Mouse (Mus musculus): ENCODE results near the gene Uba6. TPM values are rescaled to one million over a fixed set of nuclear protein-coding genes. Genes with fewer than 3 reads are reported as not detected.

Uba6 gene
- total and polyA plus RNA-seq, 3 experiments, result 15.2 to 27.3 (median 15.6) TPM

GRCm38 (mm10) chr5:86069121-86069520 lies 103.5 kb downstream of the Uba6 start:
- dilution Hi-C loops (cut with MboI; ENCODE audit: extremely low pct_ligation_motif_present, extremely low pct_unique_long_range_greater_than_20kb, low sequenced_read_pairs), result no loop called here
- Histone ChIP-seq H3K9ac (ENCODE audit: insufficient read depth, low read depth) (no peak overlapping the region), H3K36me3 (replicated peaks in 1 of 2; ENCODE audit: control insufficient read depth in 1 of 2, insufficient read depth in 1 of 2, low read length in 1 of 2) (no peaks in the 10 kb centered on the region), H3K27ac (ENCODE audit: insufficient read depth, low read depth) (no peak overlapping the region), H3K4me2 (ENCODE audit: insufficient read depth, low read depth, poor library complexity, severe bottlenecking) (no peak overlapping the region), H3K27me3 (replicated peaks) (no peaks in the 10 kb centered on the region), H3K9me3 (replicated peaks; ENCODE audit: low read length) (no peaks in the 10 kb centered on the region), H3K79me2 (replicated peaks; ENCODE audit: control insufficient read depth, extremely low read depth, insufficient read depth, poor library complexity, severe bottlenecking) (peaks cover 5% of the 10 kb centered on the region), H3K4me3 (replicated peaks in 1 of 3; ENCODE audit: low read depth in 2 of 3, low read length in 2 of 3, poor library complexity in 1 of 3) (no peak overlapping the region), H3K4me1 (ENCODE audit: control insufficient read depth in 1 of 2, insufficient read depth in 2 of 2) (peaks cover 4 to 8% of the 10 kb centered on the region in 2 experiments; a peak in 2 of 4 replicates)
- in situ Hi-C loops (cut with MboI; ENCODE audit: low pct_ligation_motif_present, low pct_unique_long_range_greater_than_20kb, low sequenced_read_pairs), result loop anchor here (5.0 kb wide), 1 partner anchor 108 kb away; no protein-coding TSS in a partner anchor
- TF ChIP-seq JUND (conservative IDR thresholded peaks at IDR 0.05; ENCODE audit: low read depth, low read length) (no peak), PAX5 (IDR thresholded peaks at IDR 0.05; ENCODE audit: low read length) (no peak), MAZ (IDR thresholded peaks at IDR 0.05; ENCODE audit: low read depth, low read length) (no peak), ELF1 (IDR thresholded peaks at IDR 0.05; ENCODE audit: low read depth, low read length) (no peak), ZNF384 (IDR thresholded peaks at IDR 0.05; ENCODE audit: low read depth, low read length) (no peak), RCOR1 (conservative IDR thresholded peaks at IDR 0.05; ENCODE audit: low read depth, low read length) (no peak), IRF4 (IDR thresholded peaks at IDR 0.05; ENCODE audit: low read depth, low read length) (no peak), MEF2A (IDR thresholded peaks at IDR 0.05; ENCODE audit: borderline replicate concordance, low read depth, low read length) (no peak), BHLHE40 (IDR thresholded peaks at IDR 0.05; ENCODE audit: low read depth, low read length) (no peak), ZKSCAN1 (IDR thresholded peaks at IDR 0.05; ENCODE audit: borderline replicate concordance, low read depth, low read length) (no peak), RAD21 (IDR thresholded peaks at IDR 0.05; ENCODE audit: low read depth, low read length) (no peak), KAT2A (IDR thresholded peaks at IDR 0.05; ENCODE audit: insufficient replicate concordance, low read length) (no peak), TBP (conservative IDR thresholded peaks at IDR 0.05; ENCODE audit: low read depth, low read length) (no peak), ZC3H11A (IDR thresholded peaks at IDR 0.05; ENCODE audit: low read depth, low read length) (no peak), JUN (IDR thresholded peaks at IDR 0.05; ENCODE audit: insufficient read depth, low read depth, low read length) (no peak), USF2 (conservative IDR thresholded peaks at IDR 0.05; ENCODE audit: low read depth, low read length) (no peak)
- DNase-seq (ENCODE audit: extremely low read depth), result no peak

- in situ Hi-C loops (cut with MboI; ENCODE audit: low pct_ligation_motif_present, low pct_unique_long_range_greater_than_20kb, low sequenced_read_pairs) (loop anchor here (5.0 kb wide), 1 partner anchor 109 kb away; no protein-coding TSS in a partner anchor), dilution Hi-C loops (cut with MboI; ENCODE audit: extremely low pct_ligation_motif_present, extremely low pct_unique_long_range_greater_than_20kb, low sequenced_read_pairs) (no loop called here)
- Histone ChIP-seq H3K4me3 (replicated peaks in 1 of 3; ENCODE audit: low read depth in 2 of 3, low read length in 2 of 3, poor library complexity in 1 of 3) (no peak overlapping the region), H3K36me3 (replicated peaks in 1 of 2; ENCODE audit: control insufficient read depth in 1 of 2, insufficient read depth in 1 of 2, low read length in 1 of 2) (no peaks in the 10 kb centered on the region), H3K4me2 (ENCODE audit: insufficient read depth, low read depth, poor library complexity, severe bottlenecking) (no peak overlapping the region), H3K4me1 (ENCODE audit: control insufficient read depth in 1 of 2, insufficient read depth in 2 of 2) (peaks cover 4 to 13% of the 10 kb centered on the region in 2 experiments; a peak in 3 of 4 replicates), H3K9me3 (replicated peaks; ENCODE audit: low read length) (no peaks in the 10 kb centered on the region), H3K9ac (ENCODE audit: insufficient read depth, low read depth) (no peak overlapping the region), H3K79me2 (replicated peaks; ENCODE audit: control insufficient read depth, extremely low read depth, insufficient read depth, poor library complexity, severe bottlenecking) (peaks cover 12% of the 10 kb centered on the region), H3K27ac (ENCODE audit: insufficient read depth, low read depth) (no peak overlapping the region), H3K27me3 (replicated peaks) (no peaks in the 10 kb centered on the region)
- TF ChIP-seq USF1 (IDR thresholded peaks at IDR 0.05; ENCODE audit: low read depth, low read length) (no peak), JUN (IDR thresholded peaks at IDR 0.05; ENCODE audit: insufficient read depth, low read depth, low read length) (no peak), MEF2A (IDR thresholded peaks at IDR 0.05; ENCODE audit: borderline replicate concordance, low read depth, low read length) (no peak), ZC3H11A (IDR thresholded peaks at IDR 0.05; ENCODE audit: low read depth, low read length) (no peak), NRF1 (IDR thresholded peaks at IDR 0.05; ENCODE audit: low read depth, low read length) (no peak), USF2 (conservative IDR thresholded peaks at IDR 0.05; ENCODE audit: low read depth, low read length) (no peak), CHD1 (IDR thresholded peaks at IDR 0.05; ENCODE audit: low read depth, low read length) (no peak)
- no peak for DNase-seq (ENCODE audit: extremely low read depth)
These were observed 104.2 kb downstream of the Uba6 start for GRCm38 (mm10) chr5:86068451-86068850.

Data from CH12.LX (cell line).